Mouse (Mus musculus) Patski (cell line): ENCODE results near the gene Gm48552. TPM values are rescaled to one million over a fixed set of nuclear protein-coding genes. Genes with fewer than 3 reads are reported as not detected.

Experiments
- ATAC-seq: fragments of 100-300 bp; one replicate; pipeline ENCODE4 v1.8.0; 2021
- CTCF ChIA-PET: fragments of 350-600 bp; sonication (Branson Sonifier 250); formaldehyde crosslinking; loops from one replicate; lab custom pipeline; 2022; ENCODE audit warnings: inconsistent platforms; lab: Charles Lee
- POLR2A ChIA-PET: fragments of 350-600 bp; sonication (Branson Sonifier 250); formaldehyde crosslinking; loops from one replicate; lab custom pipeline; 2022; ENCODE audit warnings: antibody characterized with exemption, inconsistent platforms; lab: Charles Lee
- DNase-seq: peaks from one replicate; pipeline ENCODE4 v3.0.0-alpha.2; 2011; ENCODE audit warnings: low read depth, low spot score
- H3K27me3 ChIP-seq: fragments of 371-371 bp; one replicate; pipeline ENCODE4 v1.5.1; 2021
- CTCF ChIP-seq: fragments of 100-300 bp; IDR thresholded peaks from one replicate; pipeline ENCODE4 v1.5.1; 2021
- in situ Hi-C: fragments of 300-500 bp; cut with MboI; formaldehyde crosslinking; loops from 3 replicates; pipeline ENCODE4 v1.11.1; 2018; ENCODE audit warnings: low pct_unique_long_range_greater_than_20kb, mixed read lengths
- polyA plus RNA-seq: library from polyadenylated mRNA; unstranded; gene quantifications from one replicate; pipeline ENCODE4 v1.2.3, GENCODE M21; 2021

The Gm48552 gene
- polyA plus RNA-seq, 1 experiment from 2014 or later = 0.76 TPM

DNA sequence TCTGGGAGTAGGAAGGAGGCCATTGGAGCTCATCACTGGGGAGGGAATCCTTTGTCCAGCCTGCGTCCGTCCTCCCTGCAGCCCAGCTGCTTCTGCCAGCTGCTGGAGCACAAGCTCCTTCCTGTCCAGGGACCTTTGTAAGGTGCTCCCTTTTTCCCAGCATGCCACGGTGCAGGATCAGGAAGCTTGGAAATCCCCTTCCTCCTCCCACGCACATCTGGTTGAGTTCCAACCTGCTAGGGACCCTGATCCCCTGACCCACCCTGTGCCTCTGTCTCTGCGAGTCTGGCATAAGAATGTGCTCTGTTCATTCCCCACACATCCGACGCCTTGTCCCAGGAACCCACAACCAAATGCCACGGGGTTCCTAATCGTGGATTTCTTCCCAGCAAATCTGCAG, 22.2 kb downstream of the Gm48552 start:
- no peak for TF ChIP-seq CTCF
- DNase-seq (no peak), ATAC-seq (no peak)
- H3K27me3 ChIP-seq = no peaks in the 10 kb centered on the region
- POLR2A ChIA-PET = no interaction called here
- CTCF ChIA-PET = interaction anchor here (1.0 to 1.7 kb wide), 2 partner anchors 12 to 21 kb away, joined by 3 to 5 read pairs; no protein-coding TSS in a partner anchor
- in situ Hi-C loops = no loop called here

DNA sequence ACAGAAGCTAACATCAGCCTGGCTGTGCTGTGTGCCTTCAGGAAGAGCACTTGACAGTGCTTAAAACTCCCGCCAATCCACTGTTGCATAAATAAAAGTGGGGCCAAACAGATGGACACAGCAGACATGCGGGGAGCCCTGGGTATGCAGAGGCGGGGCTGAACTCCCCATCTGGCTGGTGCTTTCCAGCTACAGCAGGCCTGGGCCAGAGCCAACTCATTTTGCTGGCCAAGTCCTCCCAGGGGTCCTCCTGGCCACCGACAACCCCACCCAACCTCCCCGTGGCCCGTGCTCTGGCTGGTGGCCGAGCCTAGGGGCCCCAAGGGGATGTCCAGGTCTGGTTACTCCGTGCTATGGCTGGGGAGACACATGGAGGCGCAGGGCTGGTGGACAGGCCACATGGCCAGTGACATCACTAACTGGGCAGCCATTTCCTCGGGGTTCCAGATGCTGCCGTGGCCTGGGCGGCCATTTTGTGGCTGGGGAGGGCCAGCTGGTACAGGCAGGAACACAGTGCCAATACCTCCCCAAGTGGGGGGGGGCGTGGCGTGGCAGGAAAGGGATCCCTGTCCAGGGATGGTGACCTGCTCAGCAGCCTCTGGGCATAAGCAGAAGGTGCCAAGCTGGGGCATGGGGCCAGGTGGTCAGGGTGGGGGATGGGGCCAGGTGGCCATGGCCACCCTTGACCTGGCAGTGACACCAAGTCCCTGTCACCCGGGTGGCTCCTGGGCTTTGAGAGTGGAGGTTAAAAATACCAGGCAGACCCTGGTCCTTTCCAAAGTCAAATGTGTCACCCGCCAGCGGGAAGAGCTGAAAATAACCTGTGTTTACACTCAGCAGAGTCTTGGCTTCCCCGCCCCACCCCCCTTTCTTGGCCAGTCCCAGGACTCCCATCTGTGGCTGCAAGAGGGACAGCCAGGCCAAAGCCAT, 22.9 kb downstream of the Gm48552 start:
- DNase-seq (no peak), ATAC-seq (no peak)
- ChIA-PET POLR2A (no interaction called here), CTCF (interaction anchor here (1.0 to 1.7 kb wide), 2 partner anchors 11 to 22 kb away, joined by 3 to 5 read pairs; no protein-coding TSS in a partner anchor)
- no peak for TF ChIP-seq CTCF
- no peaks in the 10 kb centered on the region for H3K27me3 ChIP-seq
- in situ Hi-C loops = no loop called here

DNA sequence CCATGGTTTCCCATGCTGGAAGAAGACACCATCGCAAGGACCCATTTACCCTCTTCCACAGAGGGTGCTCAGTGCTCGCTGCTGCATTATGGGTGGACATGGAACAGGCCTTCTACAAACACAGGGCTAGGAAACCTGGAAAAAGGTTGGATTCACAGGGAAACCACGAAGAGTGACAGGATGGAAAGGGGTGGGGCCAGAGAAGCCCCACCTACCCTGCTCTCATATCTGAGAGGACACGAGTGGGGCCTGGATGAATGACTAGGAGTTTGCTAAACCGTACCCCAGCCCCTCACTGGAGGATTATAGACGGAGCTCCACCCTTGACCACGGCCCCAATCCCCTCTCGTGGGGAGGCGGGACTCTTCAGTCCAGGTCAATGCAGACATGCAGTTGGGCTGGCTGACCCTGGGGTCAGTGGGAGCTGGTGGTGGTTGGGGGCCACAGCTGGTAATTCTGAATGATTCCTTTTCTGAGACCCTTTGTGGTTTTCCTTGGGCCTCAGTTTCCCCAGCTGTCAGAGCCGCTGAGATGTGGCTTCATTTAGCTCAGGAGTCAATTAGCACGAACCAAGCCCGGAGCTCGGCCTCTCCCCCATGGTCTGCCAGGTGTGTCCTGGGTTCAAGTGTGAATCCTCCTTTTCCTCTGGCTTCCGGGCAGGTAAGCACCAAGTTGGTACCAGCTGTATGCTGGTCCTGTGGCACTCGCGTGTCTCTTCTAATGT, 23.9 kb downstream of the Gm48552 start:
- DNase-seq (no peak), ATAC-seq (no peak)
- no peak for TF ChIP-seq CTCF
- no peaks in the 10 kb centered on the region for H3K27me3 ChIP-seq
- CTCF ChIA-PET = no interaction called here
- POLR2A ChIA-PET = no interaction called here
- in situ Hi-C loops = no loop called here

DNA sequence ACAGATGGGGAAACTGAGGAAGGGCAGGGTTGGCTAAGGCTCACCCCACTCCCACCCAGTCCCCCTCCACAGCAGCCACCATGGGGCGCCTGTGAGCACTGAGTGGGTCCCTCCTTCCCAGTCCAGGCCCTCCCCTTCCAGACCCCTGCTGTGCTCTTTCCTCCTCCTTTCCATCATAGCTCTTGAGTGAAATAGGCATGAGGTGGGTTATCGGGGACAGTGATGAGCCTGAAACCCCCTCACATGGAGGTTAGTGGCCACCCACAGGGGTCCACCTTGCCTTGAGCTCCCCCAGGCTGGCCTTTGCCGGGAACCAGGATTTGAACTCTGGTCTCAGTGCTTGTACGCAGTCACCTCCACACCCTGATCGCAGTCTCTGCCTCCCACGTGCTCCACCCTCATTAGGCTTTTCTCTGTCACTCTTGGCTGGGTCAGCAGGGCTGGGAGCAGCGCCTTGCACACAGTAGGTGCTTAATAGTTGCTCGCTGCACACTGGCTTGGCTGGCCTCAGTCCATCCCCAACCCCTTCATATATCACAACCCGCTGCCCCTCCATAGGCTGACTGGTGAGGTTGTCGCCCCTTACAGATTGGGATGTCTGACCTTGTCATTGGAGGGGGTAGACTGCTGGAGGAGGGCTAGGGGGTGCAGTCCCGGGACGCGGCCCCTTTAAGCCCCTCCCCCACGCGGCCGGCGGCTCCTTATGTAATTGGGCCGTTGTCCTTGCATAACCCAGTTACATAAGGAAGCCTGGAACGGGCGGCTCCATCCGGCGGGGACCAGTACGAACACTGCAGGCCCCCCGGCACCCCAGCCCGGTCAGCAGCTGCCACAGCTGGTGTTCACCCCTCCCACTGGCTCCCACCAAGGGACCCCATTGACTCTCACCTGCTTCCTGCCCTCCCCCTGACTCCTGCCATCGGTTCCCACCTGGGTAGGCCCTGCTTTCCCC, 24.8 kb downstream of the Gm48552 start:
- no peak for DNase-seq
- ATAC-seq = no peak
- in situ Hi-C loops = no loop called here
- no peaks in the 10 kb centered on the region for H3K27me3 ChIP-seq
- CTCF ChIA-PET = no interaction called here
- TF ChIP-seq CTCF = no peak
- POLR2A ChIA-PET = no interaction called here

DNA sequence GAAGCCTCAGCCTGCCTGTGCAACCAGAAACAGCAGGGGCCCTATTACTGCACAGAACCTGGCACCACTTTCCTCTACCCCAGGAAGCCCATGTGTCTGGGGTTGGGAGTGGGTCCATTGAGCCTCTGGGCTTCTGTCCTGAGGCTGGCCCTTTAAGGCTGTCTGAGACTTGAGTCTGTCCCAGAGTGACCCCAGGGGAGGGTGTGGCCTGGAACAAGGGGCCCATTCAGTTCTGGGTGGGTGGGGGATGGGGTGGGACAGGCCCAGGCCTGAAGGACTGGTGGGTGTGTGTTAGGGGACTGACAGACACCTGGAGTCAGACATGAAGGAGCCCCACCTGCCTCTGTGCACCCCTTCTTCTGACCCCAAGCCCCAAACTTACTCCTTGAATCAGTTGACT, 25.9 kb downstream of the Gm48552 start:
- DNase-seq = no peak
- ChIA-PET CTCF (no interaction called here), POLR2A (no interaction called here)
- ATAC-seq = no peak
- no peak for TF ChIP-seq CTCF
- no peaks in the 10 kb centered on the region for H3K27me3 ChIP-seq
- in situ Hi-C loops = no loop called here

DNA sequence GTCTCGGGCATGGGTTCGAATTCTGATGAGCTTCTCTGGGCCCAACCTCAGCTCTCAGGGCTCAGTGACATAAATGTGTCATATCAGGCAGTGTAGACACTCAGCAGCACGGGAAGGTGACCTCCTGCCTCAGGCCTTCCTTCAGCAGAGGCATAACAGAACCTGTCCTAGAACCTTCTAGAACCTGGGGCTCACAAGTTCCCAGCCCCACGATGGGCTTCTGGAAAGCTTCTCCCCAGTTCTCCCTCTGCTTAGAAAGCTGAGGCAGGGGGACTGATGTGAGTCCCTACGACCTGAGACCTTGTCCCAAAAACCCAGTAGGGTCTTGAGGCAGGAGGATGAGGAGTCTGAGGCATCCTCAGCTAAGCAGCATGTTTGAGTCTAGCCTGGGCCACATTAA, 26.3 kb downstream of the Gm48552 start:
- ATAC-seq (no peak), DNase-seq (no peak)
- TF ChIP-seq CTCF = no peak
- ChIA-PET POLR2A (interaction anchor here (0.6 kb wide), 1 partner anchor 35 kb away, joined by 5 read pairs; no protein-coding TSS in a partner anchor), CTCF (interaction anchor here (1.3 kb wide), 1 partner anchor 26 kb away, joined by 5 read pairs; the partner anchor contains the start of gene Gm48552)
- no peaks in the 10 kb centered on the region for H3K27me3 ChIP-seq
- in situ Hi-C loops = no loop called here

DNA sequence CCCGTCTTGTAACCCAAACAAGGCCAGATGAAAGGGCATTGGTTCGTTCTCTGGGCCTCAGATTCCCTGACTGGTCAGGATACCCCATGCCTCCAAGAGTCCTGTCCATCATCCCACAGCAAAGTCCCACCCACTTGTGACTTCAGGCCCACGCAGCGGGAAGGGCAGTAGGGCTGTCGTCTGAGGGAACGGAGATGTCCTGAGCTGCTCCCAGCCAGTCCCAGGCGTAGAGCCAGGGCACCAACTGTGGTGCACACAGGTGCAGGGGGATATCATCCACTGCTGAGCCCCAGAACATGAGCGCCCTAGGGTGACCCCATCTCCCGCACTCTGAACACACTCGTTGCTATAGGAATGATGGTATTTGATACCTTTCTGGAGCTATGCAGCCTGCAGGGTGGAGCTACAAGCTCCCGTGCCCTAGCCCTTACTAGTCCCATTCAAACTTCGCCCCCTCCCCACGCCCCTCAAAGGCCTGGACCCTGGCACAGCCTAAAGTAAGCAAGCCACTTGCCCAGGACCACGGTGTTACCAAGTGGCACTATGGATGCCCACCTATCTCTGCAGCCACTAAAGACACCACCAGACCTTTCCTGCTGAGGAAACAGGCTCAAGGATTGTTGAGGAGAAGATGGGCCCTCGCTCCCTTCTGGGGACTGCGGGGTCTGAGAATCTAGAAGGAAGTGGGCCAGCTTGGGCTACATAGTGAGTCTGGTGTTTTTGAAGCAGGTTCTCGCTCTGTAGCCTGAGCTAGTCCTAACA, 26.9 kb downstream of the Gm48552 start:
- in situ Hi-C loops = no loop called here
- no peak for DNase-seq

DNA sequence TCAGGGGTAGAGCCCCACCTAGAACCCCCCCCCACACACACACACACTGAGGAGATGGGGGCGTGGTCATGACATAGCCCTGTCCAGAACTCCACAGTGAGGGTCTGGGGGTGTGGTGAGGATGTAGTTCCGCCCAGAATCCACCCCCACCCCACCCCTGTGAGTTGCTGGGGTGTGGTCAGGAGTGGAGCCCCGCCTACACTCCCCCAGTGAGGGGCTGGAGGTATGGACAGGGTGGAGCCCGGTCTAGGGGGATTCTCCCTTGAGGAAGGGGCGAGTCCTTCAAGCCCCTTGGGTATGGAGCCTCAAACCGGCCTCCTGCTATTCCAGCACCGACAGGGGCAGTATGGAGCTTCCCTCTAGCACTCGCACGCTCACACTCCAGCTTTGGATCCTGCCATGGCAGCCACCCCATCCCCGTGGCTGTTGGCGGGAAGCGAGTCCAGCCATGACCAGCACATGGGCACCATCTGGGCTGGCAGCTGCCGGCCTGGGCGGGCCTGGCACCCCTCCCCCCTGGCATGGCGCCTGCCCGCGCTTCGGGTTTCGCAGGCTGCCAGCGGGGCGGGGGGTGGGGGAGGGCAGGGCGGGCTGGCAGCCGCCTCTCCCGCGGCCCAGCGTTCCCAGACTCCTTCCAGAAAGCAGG, 27.9 kb downstream of the Gm48552 start:
- ChIA-PET POLR2A (no interaction called here), CTCF (interaction anchor here (0.8 to 1.6 kb wide), 3 partner anchors 9 to 13 kb away, joined by 3 to 4 read pairs (median 4); no protein-coding TSS in a partner anchor)
- no peak for TF ChIP-seq CTCF

More for the DNA sequence above, 26.9 kb downstream of the Gm48552 start:
- no peak for ATAC-seq
- no peaks in the 10 kb centered on the region for H3K27me3 ChIP-seq
- TF ChIP-seq CTCF = no peak
- ChIA-PET CTCF (interaction anchor here (1.3 to 1.6 kb wide), 3 partner anchors 8 to 26 kb away, joined by 4 to 5 read pairs (median 4); partner anchors contain the start of gene Gm48552), POLR2A (interaction anchor here (0.6 kb wide), 1 partner anchor 36 kb away, joined by 5 read pairs; no protein-coding TSS in a partner anchor)

More for the DNA sequence above, 27.9 kb downstream of the Gm48552 start:
- ATAC-seq (no peak), DNase-seq (no peak)
- in situ Hi-C loops = no loop called here
- H3K27me3 ChIP-seq = no peaks in the 10 kb centered on the region
